Mouse (Mus musculus) T-cell, adult 2 months (primary cell): ENCODE measurements around the gene Olfr1183.
"Not testable (repeated sequence)": the region's sequence is repeated elsewhere in the genome, so short reads cannot be mapped to it uniquely, and the experiment has no call there.

ENCODE experiments used
- DNase-seq: peaks from one replicate; pipeline ENCODE4 v3.0.0; 2022; ENCODE audit warnings: low spot score

Olfr1183 gene

GRCm38 (mm10) chr2:88454567-88454966 is at the start of gene Olfr1183:
Olfr1183 (plus strand) TSS chr2:88454867.
- DNase-seq: not testable (repeated sequence)

DNA sequence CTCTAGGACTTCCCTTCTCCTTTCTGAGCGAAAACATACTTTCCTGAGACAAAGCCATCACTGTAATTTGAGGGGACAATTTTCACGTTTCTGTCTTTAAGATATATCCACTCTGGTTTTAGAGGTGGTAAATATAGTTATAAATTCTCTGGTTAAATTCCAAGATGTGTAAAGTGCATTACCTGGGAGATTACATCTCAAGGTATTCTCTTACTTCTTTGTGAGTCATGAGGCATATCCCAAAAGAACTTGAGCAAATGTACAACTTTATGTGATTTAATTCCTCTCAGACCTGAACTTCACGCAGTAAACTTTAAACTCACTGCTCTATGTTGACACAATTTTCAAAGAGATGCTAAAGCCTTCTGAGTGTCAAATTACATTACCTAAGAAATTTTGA is 48.3 kb upstream of the Olfr1183 start, which contains the start of gene Olfr1179:
TSS of gene Olfr1179 (minus strand) at position 101 of the 400 bp plus-strand sequence.
- no peak for DNase-seq

DNA sequence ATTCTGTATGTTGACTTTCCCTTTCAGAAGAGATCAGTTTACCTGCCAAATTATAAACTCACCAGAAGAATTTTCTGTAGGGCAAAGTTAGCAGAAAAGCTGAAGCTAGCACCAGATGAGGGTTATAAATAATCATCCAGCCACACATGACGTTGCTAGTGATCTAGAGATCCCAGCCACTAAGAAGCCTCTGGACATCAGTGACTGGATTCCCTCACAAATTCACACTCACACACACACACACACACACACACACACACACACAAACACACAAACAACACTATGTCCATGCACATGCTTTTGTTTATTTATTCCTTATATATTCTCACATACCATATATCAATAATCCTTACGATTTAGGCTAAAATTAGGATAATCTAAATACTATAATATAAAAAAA is 35.6 kb upstream of the Olfr1183 start, which contains the start of gene Olfr1180:
TSS of gene Olfr1180 (minus strand) at position 101 of the 400 bp plus-strand sequence.
- DNase-seq: no peak

DNA sequence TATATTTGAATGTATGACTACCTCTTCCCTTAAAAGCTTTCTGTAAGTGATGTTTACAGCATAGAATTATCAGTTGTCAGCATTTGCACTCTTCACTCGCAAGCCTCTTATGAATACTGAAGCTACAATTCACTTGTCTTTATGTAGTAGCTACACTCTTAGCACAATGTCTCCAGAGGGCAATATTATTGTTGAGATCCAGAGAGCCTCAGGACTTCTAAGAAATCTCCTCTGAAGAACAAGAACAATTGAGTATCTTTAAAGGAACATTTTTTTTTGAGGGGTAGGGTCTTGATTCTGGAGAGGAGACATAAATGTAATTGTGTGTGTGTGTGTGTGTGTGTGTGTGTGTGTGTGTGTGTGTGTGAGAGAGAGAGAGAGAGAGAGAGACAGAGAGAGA is 28.6 kb upstream of the Olfr1183 start, which contains the start of gene Olfr1181:
TSS of gene Olfr1181 (minus strand) at position 101 of the 400 bp plus-strand sequence.
- DNase-seq: no peak

DNA sequence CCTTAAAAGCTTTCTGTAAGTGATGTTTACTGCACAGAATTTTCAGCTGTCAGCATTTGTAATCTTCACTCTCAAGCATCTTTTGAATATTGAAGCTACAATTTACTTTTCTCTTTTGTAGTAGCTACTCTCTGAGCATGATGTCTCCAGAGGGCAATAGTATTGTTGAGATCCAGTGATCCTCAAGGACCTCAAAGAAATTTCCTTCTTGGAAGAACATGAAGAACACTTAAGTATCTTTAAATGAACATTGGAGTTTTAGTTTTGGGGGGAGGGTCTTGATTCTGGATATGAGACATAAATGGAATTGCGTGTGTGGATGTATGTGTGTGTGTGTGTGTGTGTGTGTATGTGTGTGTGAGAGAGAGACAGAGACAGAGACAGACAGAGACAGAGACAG is 5.6 kb upstream of the Olfr1183 start, which contains the start of gene Gm13757:
TSS of gene Gm13757 (minus strand) at position 101 of the 400 bp plus-strand sequence.
- no peak for DNase-seq

GRCm38 (mm10) chr2:88483298-88483697 is 28.6 kb downstream of the Olfr1183 start, which contains the start of gene Olfr1184:
Olfr1184 (plus strand) TSS chr2:88483598.
- no peak for DNase-seq

- DNase-seq: no peak
Measured at GRCm38 (mm10) chr2:88493020-88493419, 38.4 kb downstream of the Olfr1183 start, which contains the start of gene Olfr1185-ps1. Olfr1185-ps1 (plus strand) TSS chr2:88493320.

DNA sequence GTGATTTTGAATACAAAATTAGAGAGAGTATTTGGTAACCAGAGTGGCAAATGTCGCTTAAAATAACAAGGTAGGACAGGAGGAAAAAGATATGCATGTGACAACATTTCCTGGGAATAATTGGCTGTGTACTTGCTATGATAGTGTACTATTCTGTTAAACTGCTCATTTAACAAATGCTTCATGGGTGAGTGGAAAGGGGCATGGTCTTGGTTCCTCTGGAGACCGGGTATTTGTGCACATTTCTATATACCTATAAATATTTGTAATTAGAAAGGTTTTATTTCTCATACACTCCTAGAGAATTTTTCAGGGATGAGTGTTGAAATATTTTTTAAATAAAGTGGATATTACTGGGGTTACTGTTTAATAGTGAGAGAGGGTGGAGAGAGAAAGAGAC is 63.6 kb downstream of the Olfr1183 start, which contains the start of gene Olfr1186:
TSS of gene Olfr1186 (plus strand) at position 301 of the 400 bp plus-strand sequence.
- no peak for DNase-seq
